Comparison of ENCODE assay signal across 8 mouse cellular contexts in genomic region chr19:28964552-28964903, GRCm38 (mm10). TPM values are rescaled to one million over a fixed set of nuclear protein-coding genes. Genes with fewer than 3 reads are reported as not detected.
DNase-seq lines count a peak whose midpoint lies in the region; ATAC-seq and TF ChIP-seq lines count a peak whose summit lies in the region.

No protein-coding gene starts in this region.

- H3K36me3 ChIP-seq in lung, embryonic 15.5 days, result no peaks in the 10 kb centered on the region
- no peaks in the 10 kb centered on the region for H3K36me3 ChIP-seq in limb, embryonic 10.5 days
- H3K36me3 ChIP-seq in neural tube, embryonic 14.5 days (ENCODE audit: control insufficient read depth, insufficient read depth, low read length), result no peaks in the 10 kb centered on the region

- DNase-seq in lung, postnatal 14 days, result no peak
- no peak for DNase-seq in limb, embryonic 10.5 days (ENCODE audit: low spot score)
- DNase-seq in layer of hippocampus, postnatal 36 days, result no peak
- no peak for DNase-seq in layer of hippocampus, adult 9-11 months
- DNase-seq in adrenal gland, postnatal 10 days, result no peak

- H3K27ac ChIP-seq in lung, embryonic 15.5 days, result no peak overlapping the region
- H3K27ac ChIP-seq in embryonic fibroblast, embryonic 13.5 days (ENCODE audit: insufficient read depth, low read length), result no peak overlapping the region
- H3K27ac ChIP-seq in limb, embryonic 10.5 days, result peak overlapping the region; percentile 87; the same call in 1 of the 2 replicates
- H3K27ac ChIP-seq in neural tube, embryonic 14.5 days (ENCODE audit: low read depth, low read length), result peak overlapping the region; percentile 84; the same call in 1 of the 2 replicates

- no peaks in the 10 kb centered on the region for H3K9me3 ChIP-seq in lung, embryonic 15.5 days
- no peaks in the 10 kb centered on the region for H3K9me3 ChIP-seq in limb, embryonic 10.5 days (replicated peaks)
- no peaks in the 10 kb centered on the region for H3K9me3 ChIP-seq in neural tube, embryonic 14.5 days (ENCODE audit: control insufficient read depth, low read length)

- H3K9ac ChIP-seq in lung, embryonic 15.5 days, result peak overlapping the region; percentile 82
- H3K9ac ChIP-seq in neural tube, embryonic 14.5 days (replicated peaks; ENCODE audit: low read depth, low read length), result peak overlapping the region; percentile 87

- no peak for TF ChIP-seq CTCF in embryonic fibroblast, embryonic 13.5 days (IDR thresholded peaks at IDR 0.05; ENCODE audit: borderline replicate concordance, insufficient read depth, low read length)

- WGBS in lung, embryonic 15.5 days, result 7% methylated on average over 16 of the region's 16 CpGs
- WGBS in limb, embryonic 10.5 days, result 5% methylated on average over 16 of the region's 16 CpGs
- 4% methylated on average over 16 of the region's 16 CpGs for WGBS in neural tube, embryonic 14.5 days

- no peak for TF ChIP-seq POLR2A in embryonic fibroblast, embryonic 13.5 days (IDR thresholded peaks at IDR 0.05; ENCODE audit: low read depth, low read length)

- H3K4me2 ChIP-seq in lung, embryonic 15.5 days, result peak overlapping the region; percentile 93
- H3K4me2 ChIP-seq in neural tube, embryonic 14.5 days (ENCODE audit: low read depth, low read length), result peak overlapping the region; percentile 90

- H3K4me3 ChIP-seq in lung, embryonic 15.5 days, result peak overlapping the region; percentile 90
- peak overlapping the region; percentile 42 for H3K4me3 ChIP-seq in embryonic fibroblast, embryonic 13.5 days (ENCODE audit: insufficient read depth, low read length)
- peak overlapping the region; percentile 72 for H3K4me3 ChIP-seq in limb, embryonic 10.5 days
- H3K4me3 ChIP-seq in neural tube, embryonic 14.5 days (ENCODE audit: low read depth, low read length), result peak overlapping the region; percentile 76

- peaks cover 16% of the 10 kb centered on the region for H3K4me1 ChIP-seq in lung, embryonic 15.5 days
- H3K4me1 ChIP-seq in embryonic fibroblast, embryonic 13.5 days (ENCODE audit: control insufficient read depth, insufficient read depth, low read length), result peaks cover 5% of the 10 kb centered on the region; the same call in 1 of the 2 replicates
- H3K4me1 ChIP-seq in limb, embryonic 10.5 days, result peaks cover 15% of the 10 kb centered on the region
- H3K4me1 ChIP-seq in neural tube, embryonic 14.5 days (ENCODE audit: control insufficient read depth, insufficient read depth, low read length), result 0 out of 2 replicates have a peak, but pooled peaks cover 5% of the 10 kb centered on the region

- no peaks in the 10 kb centered on the region for H3K27me3 ChIP-seq in lung, embryonic 15.5 days
- H3K27me3 ChIP-seq in limb, embryonic 10.5 days (ENCODE audit: low read depth, poor library complexity, severe bottlenecking), result peaks cover 35% of the 10 kb centered on the region
- no peaks in the 10 kb centered on the region for H3K27me3 ChIP-seq in neural tube, embryonic 14.5 days (ENCODE audit: control insufficient read depth, insufficient read depth, low read length)

- no peak for ATAC-seq in lung, embryonic 15.5 days (ENCODE audit: borderline replicate concordance, extremely low read depth, low FRiP score, low TSS enrichment)
- ATAC-seq in neural tube, embryonic 14.5 days (ENCODE audit: low read depth), result peak; percentile 38

RNA-seq across cellular contexts. Expression of gene Plpp6, which starts 0.8 kb away (rescaled TPM):
- 7.0 TPM in 2 replicates for polyA plus RNA-seq in lung, embryonic 15.5 days (2015; fragmentation: Nextera tagmentation; extraction: Ambion mirVana)
- polyA plus RNA-seq in embryonic fibroblast, embryonic 13.5 days (2011; ENCODE audit: insufficient read length, low read depth, missing spikeins), result 7.6 and 7.9 TPM in 2 replicates
- polyA plus RNA-seq in limb, embryonic 10.5 days (2016; fragmentation: Nextera tagmentation; extraction: Ambion mirVana), result 3.1 and 4.1 TPM in 2 replicates
- 15.9 and 18.1 TPM in 2 replicates for polyA plus RNA-seq in neural tube, embryonic 14.5 days (2014; fragmentation: Nextera tagmentation; extraction: Ambion mirVana)
- total RNA-seq in layer of hippocampus, postnatal 36 days (2021), result 10 to 100 TPM; 48.8 to 56.0 TPM
- total RNA-seq in adrenal gland, postnatal 10 days (2021), result 10 to 100 TPM; 20.7 to 22.7 TPM

RNA-seq across cellular contexts. Expression of gene 4430402I18Rik, which starts 3.1 kb away (rescaled TPM):
- polyA plus RNA-seq in lung, embryonic 15.5 days (2015; fragmentation: Nextera tagmentation; extraction: Ambion mirVana), result 1.9 and 3.2 TPM in 2 replicates
- polyA plus RNA-seq in embryonic fibroblast, embryonic 13.5 days (2011; ENCODE audit: insufficient read length, low read depth, missing spikeins), result 0.30 and 1.1 TPM in 2 replicates
- polyA plus RNA-seq in limb, embryonic 10.5 days (2016; fragmentation: Nextera tagmentation; extraction: Ambion mirVana), result 0.06 TPM in 1 of 2 replicates, not detected in the other
- 1.4 and 1.5 TPM in 2 replicates for polyA plus RNA-seq in neural tube, embryonic 14.5 days (2014; fragmentation: Nextera tagmentation; extraction: Ambion mirVana)
- 1 to 10 TPM; 4.7 to 8.4 TPM for total RNA-seq in layer of hippocampus, postnatal 36 days (2021)
- total RNA-seq in adrenal gland, postnatal 10 days (2021), result 10 to 100 TPM in 1 of 2 experiments, 1 to 10 TPM in 1; 9.4 to 15.8 TPM

RNA-seq across cellular contexts. Expression of gene Cdc37l1, which starts 25.6 kb away (rescaled TPM):
- 32.9 and 36.0 TPM in 2 replicates for polyA plus RNA-seq in lung, embryonic 15.5 days (2015; fragmentation: Nextera tagmentation; extraction: Ambion mirVana)
- 49.5 and 70.6 TPM in 2 replicates for polyA plus RNA-seq in embryonic fibroblast, embryonic 13.5 days (2011; ENCODE audit: insufficient read length, low read depth, missing spikeins)
- 31.1 and 40.5 TPM in 2 replicates for polyA plus RNA-seq in limb, embryonic 10.5 days (2016; fragmentation: Nextera tagmentation; extraction: Ambion mirVana)
- polyA plus RNA-seq in neural tube, embryonic 14.5 days (2014; fragmentation: Nextera tagmentation; extraction: Ambion mirVana), result 59.9 and 66.2 TPM in 2 replicates
- total RNA-seq in layer of hippocampus, postnatal 36 days (2021), result 100 to 1,000 TPM; 102 to 122 TPM
- 10 to 100 TPM; 31.8 to 39.0 TPM for total RNA-seq in adrenal gland, postnatal 10 days (2021)

Comparison
In these comparisons a context has a peak if more than half of its experiments do, and no peak if none do; other contexts are left out.
1. H3K27ac ChIP-seq: peak in limb, embryonic 10.5 days (single experiment) and neural tube, embryonic 14.5 days (single experiment); none in lung, embryonic 15.5 days (single experiment) and embryonic fibroblast, embryonic 13.5 days (single experiment).
2. Peak in every context shown above with its lines, with median percentiles within 50 percentile points of each other: H3K4me3 ChIP-seq.